Mouse (Mus musculus): ENCODE results near the gene Acat2. TPM values are rescaled to one million over a fixed set of nuclear protein-coding genes. Genes with fewer than 3 reads are reported as not detected.

Gene Acat2
- total and polyA plus RNA-seq, 2 experiments from 2014 or later, result 14.3 to 14.8 TPM

DNA sequence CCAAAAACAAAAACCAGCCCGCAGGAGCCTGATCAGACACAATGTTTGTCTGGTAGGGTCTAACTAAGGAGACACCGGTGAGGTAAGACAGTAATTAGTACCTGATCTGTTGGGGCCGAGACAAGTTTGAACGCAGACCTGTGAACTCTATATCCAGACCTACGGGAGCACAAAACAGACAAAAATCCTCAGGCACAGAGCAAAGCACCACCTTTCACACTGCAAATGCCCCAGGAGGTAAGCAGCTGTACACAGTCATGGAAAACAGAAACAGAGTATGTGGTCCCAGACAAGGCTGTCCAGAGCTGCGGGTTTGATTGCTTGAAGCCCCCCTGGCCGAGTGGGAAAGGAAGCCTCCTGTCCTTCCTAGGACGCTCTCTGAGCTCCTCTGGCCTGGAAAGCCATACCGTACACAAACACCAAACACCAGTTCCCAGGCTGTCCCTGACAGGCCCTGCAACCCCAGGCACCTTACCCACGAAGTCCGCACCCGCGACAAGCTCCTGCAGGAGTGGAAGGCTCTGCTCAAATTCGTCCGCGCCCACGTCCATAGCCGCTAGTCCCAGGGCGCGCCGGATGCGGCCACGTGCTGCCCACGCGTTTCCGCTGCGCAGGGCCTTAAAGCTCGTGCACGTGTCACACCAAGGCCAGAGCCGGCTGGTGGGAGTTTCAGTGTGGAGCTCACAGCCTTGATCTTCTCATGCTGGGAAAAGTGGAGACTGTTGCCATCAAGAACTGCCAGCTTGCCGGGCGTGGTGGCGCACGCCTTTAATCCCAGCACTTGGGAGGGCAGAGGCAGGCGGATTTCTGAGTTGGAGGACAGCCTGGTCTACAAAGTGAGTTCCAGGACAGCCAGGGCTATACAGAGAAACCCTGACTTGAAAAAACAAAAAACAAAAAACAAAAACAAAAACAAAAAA lies 50.9 kb downstream of the Acat2 start, which contains the start of gene Pnldc1:
TSS of gene Pnldc1 (minus strand) at position 870 of the 920 bp plus-strand sequence.
- Histone ChIP-seq H3K36me3 (replicated peaks; ENCODE audit: control insufficient read depth, insufficient read depth, low read length) (peaks cover 52% of the 10 kb centered on the region), H3K9ac (replicated peaks; ENCODE audit: low read depth, low read length) (no peak within 1 kb of the TSS), H3K27ac (ENCODE audit: low read depth) (no peak within 1 kb of the TSS), H3K9me3 (replicated peaks; ENCODE audit: control insufficient read depth, low read length) (no peaks in the 10 kb centered on the region), H3K4me3 (ENCODE audit: low read depth, low read length) (no peak within 1 kb of the TSS), H3K27me3 (ENCODE audit: control insufficient read depth, insufficient read depth, low read length) (no peaks in the 10 kb centered on the region), H3K4me2 (ENCODE audit: low read depth, low read length) (no peak within 1 kb of the TSS), H3K4me1 (ENCODE audit: control insufficient read depth, insufficient read depth) (no peaks in the 10 kb centered on the region)
- ATAC-seq (ENCODE audit: insufficient read depth, low read depth), result no peak
- no peak for TF ChIP-seq CTCF (IDR thresholded peaks at IDR 0.05; ENCODE audit: low read depth)
- TF ChIP-seq EP300 (IDR thresholded peaks at IDR 0.05; ENCODE audit: low read depth), result no peak
- DNase-seq (ENCODE audit: low spot score), result no peak
- WGBS, result 72% methylated on average over 35 of the region's 35 CpGs

DNA sequence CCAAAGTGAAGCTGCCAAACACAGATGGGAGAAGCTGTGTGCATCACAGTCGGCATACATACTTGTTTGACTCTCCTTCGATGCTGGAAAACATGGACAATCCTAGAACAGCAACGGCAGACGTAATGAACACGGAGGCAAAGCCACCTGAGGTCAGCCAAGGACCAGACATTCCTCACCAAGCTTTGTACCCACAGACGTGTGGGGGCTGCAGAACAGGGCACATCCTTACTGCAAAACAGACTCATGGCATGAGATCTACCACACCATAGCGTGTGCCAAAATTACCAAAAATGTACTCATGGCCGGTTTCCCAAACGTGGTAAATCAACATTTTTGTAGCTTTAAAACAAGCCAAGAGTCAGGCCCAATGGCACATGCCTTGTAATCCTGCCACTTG lies 54.1 kb downstream of the Acat2 start:
- no peaks in the 10 kb centered on the region for H3K9me3 ChIP-seq (replicated peaks; ENCODE audit: control insufficient read depth, low read length)
- no peak overlapping the region for H3K4me2 ChIP-seq (ENCODE audit: low read depth, low read length)
- no peak overlapping the region for H3K4me3 ChIP-seq (ENCODE audit: low read depth, low read length)
- no peak overlapping the region for H3K27ac ChIP-seq (ENCODE audit: low read depth)
- no peak for ATAC-seq (ENCODE audit: insufficient read depth, low read depth)
- H3K9ac ChIP-seq (replicated peaks; ENCODE audit: low read depth, low read length), result no peak overlapping the region
- H3K27me3 ChIP-seq (ENCODE audit: control insufficient read depth, insufficient read depth, low read length), result no peaks in the 10 kb centered on the region
- no peak for DNase-seq (ENCODE audit: low spot score)
- peaks cover 41% of the 10 kb centered on the region for H3K36me3 ChIP-seq (replicated peaks; ENCODE audit: control insufficient read depth, insufficient read depth, low read length)
- no peak for TF ChIP-seq EP300 (IDR thresholded peaks at IDR 0.05; ENCODE audit: low read depth)
- TF ChIP-seq CTCF (IDR thresholded peaks at IDR 0.05; ENCODE audit: low read depth), result no peak
- WGBS, result 85% methylated on average over 9 of the region's 9 CpGs
- H3K4me1 ChIP-seq (ENCODE audit: control insufficient read depth, insufficient read depth), result no peaks in the 10 kb centered on the region

DNA sequence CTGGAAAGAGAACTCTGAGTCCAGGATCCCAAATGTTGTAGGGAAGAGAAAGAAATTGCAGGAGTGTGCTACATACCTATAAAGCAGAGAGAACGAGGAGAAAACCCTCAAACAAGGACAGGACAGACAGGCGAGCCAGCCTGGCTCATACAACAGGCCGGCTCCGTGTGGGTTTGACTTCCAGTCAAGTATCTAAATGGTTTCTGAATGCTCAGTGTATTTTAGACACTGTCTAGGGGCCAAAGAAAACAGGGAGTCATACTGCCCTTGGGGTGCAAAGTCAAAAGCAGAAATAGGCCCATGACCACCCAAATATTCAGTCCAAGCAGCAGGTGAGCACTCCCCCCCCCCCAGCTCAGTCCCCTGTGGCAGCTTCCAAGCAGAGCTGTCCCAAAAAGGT lies 54.7 kb downstream of the Acat2 start:
- no peak for TF ChIP-seq EP300 (IDR thresholded peaks at IDR 0.05; ENCODE audit: low read depth)
- no peak for TF ChIP-seq CTCF (IDR thresholded peaks at IDR 0.05; ENCODE audit: low read depth)
- Histone ChIP-seq H3K9ac (replicated peaks; ENCODE audit: low read depth, low read length) (no peak overlapping the region), H3K4me1 (ENCODE audit: control insufficient read depth, insufficient read depth) (no peaks in the 10 kb centered on the region), H3K27me3 (ENCODE audit: control insufficient read depth, insufficient read depth, low read length) (no peaks in the 10 kb centered on the region), H3K4me2 (ENCODE audit: low read depth, low read length) (no peak overlapping the region), H3K9me3 (replicated peaks; ENCODE audit: control insufficient read depth, low read length) (no peaks in the 10 kb centered on the region), H3K27ac (ENCODE audit: low read depth) (no peak overlapping the region), H3K36me3 (replicated peaks; ENCODE audit: control insufficient read depth, insufficient read depth, low read length) (peaks cover 36% of the 10 kb centered on the region), H3K4me3 (ENCODE audit: low read depth, low read length) (no peak overlapping the region)
- no peak for ATAC-seq (ENCODE audit: insufficient read depth, low read depth)
- no peak for DNase-seq (ENCODE audit: low spot score)
- WGBS, result 86% methylated on average over 4 of the region's 4 CpGs

DNA sequence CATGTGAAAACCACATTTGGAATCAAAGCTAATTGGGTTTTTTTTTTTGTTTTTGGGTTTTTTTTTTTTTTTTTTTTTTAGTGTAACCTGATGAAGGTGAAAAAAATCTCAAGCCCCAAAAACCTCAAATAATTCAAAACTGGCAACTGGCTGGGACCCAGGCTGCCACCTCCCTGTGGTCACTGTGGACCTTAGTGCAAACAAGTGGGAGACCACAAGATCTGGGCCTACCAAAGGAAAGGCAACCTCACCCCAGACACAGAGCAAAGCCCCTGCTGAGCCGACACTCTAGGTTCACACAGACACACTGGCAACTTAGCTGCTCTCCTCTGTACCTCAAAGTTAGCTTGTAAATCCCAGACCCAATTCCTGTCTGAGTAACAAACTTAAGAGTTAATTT lies 56.2 kb downstream of the Acat2 start:
- H3K27ac ChIP-seq (ENCODE audit: low read depth), result no peak overlapping the region
- no peaks in the 10 kb centered on the region for H3K4me1 ChIP-seq (ENCODE audit: control insufficient read depth, insufficient read depth)
- TF ChIP-seq CTCF (IDR thresholded peaks at IDR 0.05; ENCODE audit: low read depth) (no peak), EP300 (IDR thresholded peaks at IDR 0.05; ENCODE audit: low read depth) (no peak)
- H3K4me2 ChIP-seq (ENCODE audit: low read depth, low read length), result no peak overlapping the region
- no peaks in the 10 kb centered on the region for H3K9me3 ChIP-seq (replicated peaks; ENCODE audit: control insufficient read depth, low read length)
- no peak overlapping the region for H3K4me3 ChIP-seq (ENCODE audit: low read depth, low read length)
- 91% methylated on average over 1 of the region's 1 CpGs for WGBS
- peaks cover 33% of the 10 kb centered on the region for H3K36me3 ChIP-seq (replicated peaks; ENCODE audit: control insufficient read depth, insufficient read depth, low read length)
- ATAC-seq (ENCODE audit: insufficient read depth, low read depth) (no peak), DNase-seq (ENCODE audit: low spot score) (no peak)
- H3K27me3 ChIP-seq (ENCODE audit: control insufficient read depth, insufficient read depth, low read length), result no peaks in the 10 kb centered on the region
- no peak overlapping the region for H3K9ac ChIP-seq (replicated peaks; ENCODE audit: low read depth, low read length)

DNA sequence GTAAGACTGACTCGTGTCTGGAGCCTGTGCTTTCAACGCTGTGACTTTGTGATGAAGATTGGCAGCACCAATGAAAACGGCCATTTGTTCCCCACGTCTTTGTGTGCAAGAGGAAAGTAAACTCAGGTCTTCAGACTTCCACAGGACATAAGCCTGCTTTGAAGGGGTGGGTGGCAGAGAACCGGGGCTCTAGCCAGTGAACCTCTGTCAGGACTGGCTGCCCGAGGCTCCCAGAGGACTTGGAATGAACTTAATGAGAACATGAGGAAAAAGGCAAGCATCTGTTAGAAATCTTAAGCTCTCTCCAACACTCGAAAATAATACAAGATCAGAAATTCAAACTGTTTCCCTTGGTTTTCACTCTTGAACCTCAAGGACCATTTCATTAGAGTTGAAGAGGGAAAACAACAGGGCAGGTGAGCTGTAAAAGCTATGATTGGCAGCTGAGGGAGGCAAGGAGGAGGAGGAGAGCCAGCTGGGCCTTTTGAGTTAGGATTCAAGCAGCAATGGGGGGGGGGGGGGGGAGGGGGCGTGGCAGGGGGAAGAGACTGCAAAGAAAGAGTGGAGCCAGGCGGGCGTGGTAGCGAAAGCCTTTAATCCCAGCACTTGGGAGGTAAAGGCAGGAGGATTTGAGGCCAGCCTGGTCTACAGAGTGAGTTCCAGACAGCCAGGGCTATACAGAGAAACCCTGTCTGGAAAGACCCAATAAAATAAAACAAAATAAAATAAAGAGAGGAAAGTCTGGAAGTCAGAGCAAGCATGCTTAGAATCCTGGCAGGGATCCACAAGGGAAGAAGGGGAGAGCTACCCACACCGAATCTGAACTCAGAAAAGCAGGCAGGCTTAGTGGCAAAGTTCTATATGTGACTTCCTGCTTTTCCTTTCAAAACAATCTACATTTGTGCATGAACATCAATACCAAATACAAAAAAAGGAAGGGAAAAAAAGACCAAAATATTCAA lies 56.9 kb downstream of the Acat2 start:
- Histone ChIP-seq H3K27ac (ENCODE audit: low read depth) (no peak overlapping the region), H3K9me3 (replicated peaks; ENCODE audit: control insufficient read depth, low read length) (no peaks in the 10 kb centered on the region), H3K4me3 (ENCODE audit: low read depth, low read length) (no peak overlapping the region), H3K9ac (replicated peaks; ENCODE audit: low read depth, low read length) (no peak overlapping the region), H3K4me1 (ENCODE audit: control insufficient read depth, insufficient read depth) (no peaks in the 10 kb centered on the region), H3K4me2 (ENCODE audit: low read depth, low read length) (no peak overlapping the region), H3K36me3 (replicated peaks; ENCODE audit: control insufficient read depth, insufficient read depth, low read length) (peaks cover 36% of the 10 kb centered on the region), H3K27me3 (ENCODE audit: control insufficient read depth, insufficient read depth, low read length) (no peaks in the 10 kb centered on the region)
- DNase-seq (ENCODE audit: low spot score), result no peak
- no peak for ATAC-seq (ENCODE audit: insufficient read depth, low read depth)
- 64% methylated on average over 11 of the region's 12 CpGs for WGBS
- TF ChIP-seq CTCF (IDR thresholded peaks at IDR 0.05; ENCODE audit: low read depth), result no peak
- no peak for TF ChIP-seq EP300 (IDR thresholded peaks at IDR 0.05; ENCODE audit: low read depth)

Data from heart, postnatal 0 days (tissue).